Mouse (Mus musculus) erythroblast, embryonic 14.5 days (primary cell): Measurements from ENCODE around the gene Srsf3.

Experiments used
- GATA1 ChIP-seq: IDR thresholded peaks from 2 replicates; pipeline ENCODE4 v1.6.1; 2012; ENCODE audit warnings: low read length, inconsistent platforms, mixed read lengths
- TAL1 ChIP-seq: IDR thresholded peaks from 3 replicates; pipeline ENCODE4 v1.6.1; 2012; ENCODE audit warnings: low read length, inconsistent platforms, mixed read lengths

- TF ChIP-seq TAL1 (no peak), GATA1 (no peak)
Measured at GRCm38 (mm10) chr17:29042569-29042968, 10.1 kb downstream of the Srsf3 start.
